Mouse (Mus musculus): Measurements from ENCODE around the gene Olfr814.
"Not testable (repeated sequence)": the region's sequence is repeated elsewhere in the genome, so short reads cannot be mapped to it uniquely, and the experiment has no call there.

The Olfr814 gene

GRCm38 (mm10) chr10:129879751-129880150 is at the start of gene Olfr814:
Gene Olfr814, minus strand, starts transcription at chr10:129879851.
- not testable (repeated sequence) for DNase-seq (ENCODE audit: low read depth)

GRCm38 (mm10) chr10:129915497-129915896 is 35.8 kb upstream of the Olfr814 start, which contains the start of gene Olfr816:
Gene Olfr816, minus strand, starts transcription at chr10:129915597.
- DNase-seq (ENCODE audit: low read depth): no peak

DNA sequence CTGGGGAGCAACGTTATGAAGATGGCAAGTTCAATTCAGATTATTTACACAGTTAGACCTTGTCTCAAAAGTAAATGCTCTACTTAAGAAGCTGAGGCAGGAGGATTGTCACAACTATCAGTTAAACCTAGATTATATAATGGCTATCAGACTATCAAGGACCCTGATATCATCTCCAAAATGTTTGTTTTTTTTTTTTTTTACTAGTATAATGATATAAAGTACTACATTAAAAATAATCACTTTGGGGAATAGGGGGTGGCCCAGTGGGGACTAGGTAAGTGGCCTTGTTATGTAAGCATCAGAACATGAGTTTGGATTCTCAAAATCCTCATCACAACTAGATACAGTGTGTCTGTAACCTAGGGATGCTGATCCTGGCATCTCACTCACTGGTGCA is 26.1 kb upstream of the Olfr814 start, which contains the start of gene Olfr815:
Gene Olfr815, minus strand, starts transcription at position 101 of the 400 bp plus-strand sequence.
- DNase-seq (ENCODE audit: low read depth): not testable (repeated sequence)

GRCm38 (mm10) chr10:129885934-129886333 is 6.3 kb upstream of the Olfr814 start:
- no peak for DNase-seq (ENCODE audit: low read depth)

DNA sequence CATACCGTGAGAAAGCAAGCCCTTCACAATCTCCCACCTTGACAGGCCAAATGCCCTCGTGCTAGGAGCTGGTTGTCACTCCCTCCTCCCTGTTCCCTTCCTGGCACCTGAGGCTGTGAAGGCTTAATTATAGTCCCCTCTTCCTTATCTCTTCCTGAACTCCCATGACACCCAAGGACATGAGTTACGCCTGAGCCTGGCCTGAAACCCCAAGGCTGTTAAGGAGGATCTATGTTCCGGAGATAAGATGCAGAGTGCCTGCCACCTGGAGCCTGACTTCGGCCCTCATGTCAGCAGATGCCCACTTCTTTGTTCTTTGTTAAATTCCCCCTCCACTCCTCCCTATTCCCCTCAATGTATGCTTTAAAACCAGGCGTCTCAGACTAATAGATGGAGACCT is 5.8 kb upstream of the Olfr814 start:
- not testable (repeated sequence) for DNase-seq (ENCODE audit: low read depth)

- DNase-seq (ENCODE audit: low read depth): no peak
Observed at GRCm38 (mm10) chr10:129855067-129855466, 24.6 kb downstream of the Olfr814 start, which contains the start of gene Olfr813. Gene Olfr813, plus strand, starts transcription at chr10:129855367.

- DNase-seq (ENCODE audit: low read depth): no peak
Observed at GRCm38 (mm10) chr10:129847343-129847742, 32.3 kb downstream of the Olfr814 start.

DNA sequence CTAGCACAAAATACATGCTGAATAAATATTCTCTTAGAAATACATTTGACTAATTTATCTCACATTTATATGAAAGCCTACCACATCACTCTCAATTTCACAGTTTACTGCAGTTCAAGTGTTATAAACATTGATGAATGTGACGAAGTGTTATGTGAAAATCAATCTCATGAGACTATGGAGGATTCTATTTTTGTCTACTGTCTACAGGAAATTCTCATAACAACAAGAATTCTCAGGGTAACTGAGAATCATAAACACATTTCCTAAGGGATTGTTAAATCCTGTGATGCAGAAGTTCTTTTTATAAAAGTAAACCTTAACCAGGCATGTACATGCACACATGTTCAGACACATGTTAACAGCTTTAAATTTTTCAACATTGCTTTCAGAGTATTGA is 33.7 kb downstream of the Olfr814 start, which contains the start of gene Olfr812:
Gene Olfr812, minus strand, starts transcription at position 101 of the 400 bp plus-strand sequence.
- DNase-seq (ENCODE audit: low read depth): no peak

Measured in NIH3T3 (cell line).